Mouse (Mus musculus) megakaryocyte, embryonic 14.5 days (primary cell): Measurements from ENCODE around the gene Krt42.

Experiments
- FLI1 ChIP-seq: IDR thresholded peaks from 2 replicates; pipeline ENCODE4 v1.6.1; 2012; ENCODE audit warnings: low read length, inconsistent platforms, mixed read lengths
- GATA1 ChIP-seq: IDR thresholded peaks from 3 replicates; pipeline ENCODE4 v1.6.1; 2012; ENCODE audit warnings: mixed read lengths, low read length, inconsistent platforms, borderline replicate concordance

- no peak for TF ChIP-seq GATA1
- TF ChIP-seq FLI1, result no peak
These were observed 9.1 kb upstream of the Krt42 start for GRCm38 (mm10) chr11:100278759-100279158.
